Mouse (Mus musculus) C2C12 (cell line): ENCODE measurements around the gene Fut8.

Source experiments
- CTCF ChIP-seq: IDR thresholded peaks from one replicate; pipeline ENCODE4 v1.5.1; 2011; ENCODE audit not compliant: control insufficient read depth, insufficient read depth, insufficient read length
- MYOG ChIP-seq: IDR thresholded peaks from one replicate; pipeline ENCODE4 v1.6.1; 2011; ENCODE audit not compliant: control insufficient read depth, insufficient read length; ENCODE audit errors: extremely low read depth

GRCm38 (mm10) chr12:77501466-77502240, 263.7 kb downstream of the Fut8 start:
- no peak for TF ChIP-seq CTCF
- TF ChIP-seq MYOG, result no peak
